ENCODE assay signal across 10 mouse cellular contexts in genomic region chr14:47077576-47077970, GRCm38 (mm10).
"Had no signal": no experiment of that assay in that cellular context is flagged by ENCODE, and none has a peak within 500 bp of the region (broad histone marks: within the 10 kb centered on the region; RNA-seq: fewer than 3 reads in every experiment).

No protein-coding gene starts in this region.

- H3K27me3 ChIP-seq: midbrain, embryonic 13.5 days; stomach, embryonic 15.5 days had no signal

- H3K27ac ChIP-seq: left cerebral cortex, adult 2 months; limb, embryonic 10.5 days; liver, embryonic 15.5 days; midbrain, embryonic 13.5 days; stomach, embryonic 15.5 days had no signal

- H3K4me2 ChIP-seq: liver, embryonic 11.5 days; liver, embryonic 15.5 days; midbrain, embryonic 13.5 days; stomach, embryonic 15.5 days had no signal

- H3K4me3 ChIP-seq: left cerebral cortex, adult 2 months; limb, embryonic 10.5 days; liver, embryonic 15.5 days; midbrain, embryonic 13.5 days; stomach, embryonic 15.5 days had no signal

- ATAC-seq: midbrain, embryonic 13.5 days had no signal

- H3K9me3 ChIP-seq: limb, embryonic 10.5 days; liver, embryonic 15.5 days; midbrain, embryonic 13.5 days; stomach, embryonic 15.5 days had no signal

- H3K9ac ChIP-seq: liver, embryonic 15.5 days; midbrain, embryonic 13.5 days; stomach, embryonic 15.5 days had no signal

- H3K4me1 ChIP-seq: liver, embryonic 15.5 days; midbrain, embryonic 13.5 days; stomach, embryonic 15.5 days had no signal

- H3K36me3 ChIP-seq: liver, embryonic 15.5 days; midbrain, embryonic 13.5 days; stomach, embryonic 15.5 days had no signal

- DNase-seq: kidney, postnatal 25 days; lung, adult 2 months; lung, postnatal 36 days; right cerebral cortex, postnatal 14 days had no signal
